Mouse (Mus musculus) G1E (cell line): ENCODE data around the gene Slc29a4. TPM values are rescaled to one million over a fixed set of nuclear protein-coding genes. Genes with fewer than 3 reads are reported as not detected.

Source experiments
- ATAC-seq: 2 replicates; pipeline ENCODE4 v1.8.0; 2016; ENCODE audit warnings: mild to moderate bottlenecking; ENCODE audit not compliant: insufficient number of reproducible peaks, poor library complexity, low FRiP score, severe bottlenecking; ENCODE audit errors: extremely low read depth
- DNase-seq: peaks from one replicate; pipeline ENCODE4 v3.0.0; 2012; ENCODE audit warnings: low spot score
- H3K27me3 ChIP-seq: 2 replicates; pipeline ENCODE4 v1.6.1; 2012; ENCODE audit warnings: mild to moderate bottlenecking, low read length, inconsistent platforms; ENCODE audit not compliant: insufficient read depth
- H3K36me3 ChIP-seq: replicated peaks from 2 replicates; pipeline ENCODE3; 2012; ENCODE audit warnings: mild to moderate bottlenecking, inconsistent platforms
- H3K4me1 ChIP-seq: 2 replicates; pipeline ENCODE4 v1.6.1; 2012; ENCODE audit warnings: low read depth, low read length, inconsistent platforms, mixed read lengths; ENCODE audit not compliant: insufficient read depth
- H3K4me3 ChIP-seq: 2 replicates; pipeline ENCODE4 v1.5.1; 2012; ENCODE audit warnings: low read depth, mild to moderate bottlenecking, inconsistent platforms, low read length, moderate library complexity, mixed read lengths
- H3K9me3 ChIP-seq: replicated peaks from 2 replicates; pipeline ENCODE4 v1.6.1; 2012; ENCODE audit warnings: inconsistent platforms
- CTCF ChIP-seq: IDR thresholded peaks from 2 replicates; pipeline ENCODE4 v1.5.1; 2012; ENCODE audit warnings: low read depth, low read length, inconsistent platforms, mixed read lengths
- GATA1 ChIP-seq: IDR thresholded peaks from 2 replicates; pipeline ENCODE4 v1.6.1; 2012; ENCODE audit warnings: borderline replicate concordance, low read length, inconsistent platforms, mixed read lengths
- GATA2 ChIP-seq: IDR thresholded peaks from 2 replicates; pipeline ENCODE4 v1.6.1; 2012; ENCODE audit warnings: low read depth, low read length, inconsistent platforms, borderline replicate concordance
- POLR2AphosphoS5 ChIP-seq: IDR thresholded peaks from 2 replicates; pipeline ENCODE4 v1.6.1; 2012; ENCODE audit warnings: low read depth, low read length, inconsistent platforms; ENCODE audit not compliant: insufficient replicate concordance
- TAL1 ChIP-seq: conservative IDR thresholded peaks from 2 replicates; pipeline ENCODE4 v1.6.1; 2012; ENCODE audit warnings: low read depth, low read length, inconsistent platforms, mixed read lengths
- polyA plus RNA-seq: library from polyadenylated mRNA; stranded (reverse); fragments of >175 nt; gene quantifications from 2 replicates; pipeline ENCODE4 v1.2.3, GENCODE M21; 2012
- total RNA-seq, 2 experiments: library from RNA; stranded (forward) in 1 of 2; stranded (reverse) in 1 of 2; fragments of 200-1000 nt in 1 of 2; fragments of >200 nt in 1 of 2; fragmentation: Nextera tagmentation in 1 of 2; gene quantifications; 2 replicates each; pipeline ENCODE4 v1.2.3; 2014 to 2017

Slc29a4 gene
- total and polyA plus RNA-seq, 3 experiments = 0.05 TPM; not detected in 2

DNA sequence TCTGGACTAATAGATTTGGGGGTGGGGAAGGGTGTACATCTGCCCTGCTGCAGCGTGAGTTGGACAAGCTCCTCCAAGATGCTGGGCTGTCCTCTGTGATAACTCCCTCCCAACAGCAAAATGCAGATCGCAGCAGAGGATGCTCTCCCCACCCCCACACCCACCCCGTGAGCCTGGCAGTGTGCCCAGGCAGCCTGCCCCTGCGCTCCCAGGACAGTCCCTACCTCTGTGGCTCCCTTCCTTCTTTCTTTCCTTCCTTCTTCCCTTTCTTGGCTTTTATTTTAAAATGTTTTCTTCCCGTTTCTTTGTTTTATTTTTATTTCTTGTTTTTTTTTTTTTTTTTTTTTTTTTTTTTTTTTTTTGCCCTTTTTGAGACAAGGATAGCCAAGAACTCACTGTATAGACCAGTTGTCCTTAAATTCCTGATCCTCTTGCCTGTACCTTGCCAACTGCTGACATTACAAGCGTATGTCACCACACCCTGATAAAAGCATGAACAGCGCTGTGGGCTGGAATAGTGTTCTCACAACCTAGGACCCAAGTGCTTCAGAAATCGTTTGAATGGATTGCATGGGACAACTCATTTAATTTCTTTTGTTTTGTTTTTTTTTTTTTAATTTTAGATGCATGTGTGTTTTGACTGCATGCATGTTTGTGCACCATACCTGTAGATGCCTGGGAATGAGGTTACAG, 1.6 kb downstream of the Slc29a4 start:
- H3K4me1 ChIP-seq = no peaks in the 10 kb centered on the region
- DNase-seq = no peak
- TF ChIP-seq GATA2 (no peak), TAL1 (no peak), CTCF (no peak), GATA1 (no peak), POLR2AphosphoS5 (no peak)
- ATAC-seq = no peak
- peaks cover 27% of the 10 kb centered on the region for H3K27me3 ChIP-seq
- peaks cover 2% of the 10 kb centered on the region; the same call in 1 of the 2 replicates for H3K9me3 ChIP-seq
- no peak overlapping the region for H3K4me3 ChIP-seq
- no peaks in the 10 kb centered on the region for H3K36me3 ChIP-seq

- no peaks in the 10 kb centered on the region for H3K36me3 ChIP-seq
- peaks cover 2% of the 10 kb centered on the region; the same call in 1 of the 2 replicates for H3K9me3 ChIP-seq
- H3K4me1 ChIP-seq = no peaks in the 10 kb centered on the region
- ATAC-seq (no peak), DNase-seq (peak; percentile 40)
- H3K27me3 ChIP-seq = peaks cover 18% of the 10 kb centered on the region
- H3K4me3 ChIP-seq = no peak overlapping the region
- TF ChIP-seq GATA2 = no peak
- TF ChIP-seq CTCF = no peak
- TF ChIP-seq TAL1 = no peak
- TF ChIP-seq POLR2AphosphoS5 = no peak
- TF ChIP-seq GATA1 = no peak
These were observed 2.5 kb downstream of the Slc29a4 start for GRCm38 (mm10) chr5:142694627-142695340.

DNA sequence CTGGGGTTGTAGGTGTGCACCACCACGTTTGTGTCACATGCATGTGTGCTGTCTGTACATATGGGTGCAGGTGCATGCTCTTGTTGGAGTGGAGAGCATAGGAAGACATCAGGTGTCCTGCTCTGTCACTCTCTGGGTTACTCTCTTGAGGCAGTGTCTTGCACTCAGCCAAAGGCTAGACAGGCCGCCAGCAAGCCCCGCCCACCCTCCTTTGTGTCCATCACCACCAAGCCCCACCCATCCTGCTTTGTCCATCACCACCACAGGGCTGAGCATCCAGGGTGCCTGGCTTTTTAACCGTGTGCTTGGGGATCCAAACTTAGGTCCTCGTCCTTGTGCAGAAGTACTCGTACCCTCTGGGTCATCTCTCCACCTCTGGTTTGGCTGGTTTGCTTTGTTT, 3.9 kb downstream of the Slc29a4 start:
- Histone ChIP-seq H3K4me1 (no peaks in the 10 kb centered on the region), H3K36me3 (no peaks in the 10 kb centered on the region), H3K9me3 (peaks cover 2% of the 10 kb centered on the region; the same call in 1 of the 2 replicates), H3K27me3 (peaks cover 15% of the 10 kb centered on the region), H3K4me3 (no peak overlapping the region)
- no peak for TF ChIP-seq POLR2AphosphoS5
- no peak for TF ChIP-seq CTCF
- TF ChIP-seq TAL1 = no peak
- TF ChIP-seq GATA2 = no peak
- TF ChIP-seq GATA1 = no peak
- DNase-seq (no peak), ATAC-seq (no peak)

DNA sequence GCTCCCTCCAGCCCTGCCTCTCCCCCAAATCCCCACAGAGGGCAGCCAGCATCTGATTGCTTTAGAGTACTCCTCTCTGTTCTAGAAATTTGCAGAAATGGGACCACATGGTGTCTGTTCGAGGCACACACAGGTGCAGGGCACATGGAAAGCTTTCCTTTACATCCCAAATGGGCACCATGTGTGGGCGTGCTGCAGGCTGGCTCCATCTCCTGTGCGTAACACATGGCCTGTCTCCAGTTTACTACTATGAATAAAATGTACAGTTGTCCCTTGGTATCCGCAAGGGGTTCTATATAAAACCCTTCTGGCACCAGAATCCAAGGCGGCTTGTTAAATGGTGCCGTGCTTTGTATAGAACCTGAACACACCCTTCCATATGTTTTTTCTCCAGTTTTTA, 4.6 kb downstream of the Slc29a4 start:
- TF ChIP-seq GATA2 = no peak
- no peak for TF ChIP-seq CTCF
- no peak for TF ChIP-seq TAL1
- no peak for TF ChIP-seq POLR2AphosphoS5
- no peak for TF ChIP-seq GATA1
- peaks cover 15% of the 10 kb centered on the region for H3K27me3 ChIP-seq
- H3K4me3 ChIP-seq = no peak overlapping the region
- DNase-seq = no peak
- H3K9me3 ChIP-seq = peaks cover 2% of the 10 kb centered on the region; the same call in 1 of the 2 replicates
- no peak for ATAC-seq
- no peaks in the 10 kb centered on the region for H3K36me3 ChIP-seq
- H3K4me1 ChIP-seq = no peaks in the 10 kb centered on the region

DNA sequence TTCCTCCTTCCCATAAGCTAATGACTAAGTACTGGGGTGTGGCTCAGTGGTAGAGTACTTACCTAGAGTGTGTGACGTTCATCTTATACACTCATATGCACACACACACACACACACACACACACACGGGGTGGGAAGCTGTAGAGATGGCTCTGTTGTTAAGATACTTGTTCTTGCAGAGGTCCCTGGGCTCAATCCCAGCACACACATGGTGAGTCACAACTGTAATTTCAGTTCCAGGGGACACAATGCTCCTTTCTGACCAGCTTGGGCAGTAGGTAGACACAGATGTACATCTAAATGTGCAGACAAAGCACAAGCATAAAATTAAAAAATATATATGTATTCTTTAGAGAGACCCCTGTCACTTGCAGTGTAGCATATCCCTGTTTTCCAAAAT, 5.4 kb downstream of the Slc29a4 start:
- ATAC-seq = no peak
- H3K27me3 ChIP-seq = peaks cover 18% of the 10 kb centered on the region

GRCm38 (mm10) chr5:142700842-142701589, 8.7 kb downstream of the Slc29a4 start:
- Histone ChIP-seq H3K4me1 (no peaks in the 10 kb centered on the region), H3K9me3 (peaks cover 5% of the 10 kb centered on the region; the same call in 1 of the 2 replicates), H3K36me3 (no peaks in the 10 kb centered on the region), H3K4me3 (no peak overlapping the region), H3K27me3 (peaks cover 24% of the 10 kb centered on the region)
- DNase-seq = no peak
- ATAC-seq = no peak
- TF ChIP-seq GATA1 (no peak), POLR2AphosphoS5 (no peak), CTCF (no peak), GATA2 (no peak), TAL1 (no peak)

More for the DNA sequence above, 5.4 kb downstream of the Slc29a4 start:
- TF ChIP-seq GATA1 (no peak), POLR2AphosphoS5 (no peak), GATA2 (no peak), TAL1 (no peak), CTCF (no peak)
- Histone ChIP-seq H3K36me3 (no peaks in the 10 kb centered on the region), H3K4me1 (no peaks in the 10 kb centered on the region), H3K4me3 (no peak overlapping the region), H3K9me3 (peaks cover 5% of the 10 kb centered on the region; the same call in 1 of the 2 replicates)
- no peak for DNase-seq
